19 mouse cellular contexts compared by ENCODE assay signal in genomic region chr9:50718878-50719277, GRCm38 (mm10). TPM values are rescaled to one million over a fixed set of nuclear protein-coding genes. Genes with fewer than 3 reads are reported as not detected.
DNase-seq lines count a peak whose midpoint lies in the region; ATAC-seq and TF ChIP-seq lines count a peak whose summit lies in the region.
"Had no signal": no experiment of that assay in that cellular context is flagged by ENCODE, and none has a peak within 500 bp of the region (broad histone marks: within the 10 kb centered on the region; RNA-seq: fewer than 3 reads in every experiment).

No protein-coding gene starts in this region.

- peaks cover 11% of the 10 kb centered on the region; the same call in 1 of the 2 replicates for H3K4me1 ChIP-seq in heart, postnatal 0 days (ENCODE audit: control insufficient read depth, insufficient read depth)

- no peaks in the 10 kb centered on the region for H3K9me3 ChIP-seq in heart, postnatal 0 days (replicated peaks; ENCODE audit: control insufficient read depth, low read length)
- H3K9me3 ChIP-seq: G1E had no signal

- no peaks in the 10 kb centered on the region for H3K36me3 ChIP-seq in heart, postnatal 0 days (replicated peaks; ENCODE audit: control insufficient read depth, insufficient read depth, low read length)
- H3K36me3 ChIP-seq: G1E had no signal

- TF ChIP-seq CTCF in heart, postnatal 0 days (IDR thresholded peaks at IDR 0.05; ENCODE audit: low read depth): no peak

- no peak for DNase-seq in heart, postnatal 0 days (ENCODE audit: low spot score)
- DNase-seq in heart, postnatal 4 days: no peak
- DNase-seq: adrenal gland, adult 2 months; adrenal gland, adult 8-10 months; adrenal gland, postnatal 10 days; adrenal gland, postnatal 14 days; adrenal gland, postnatal 25 days; adrenal gland, postnatal 36 days; B cell, adult 2 months; cerebellum, adult 11 months; cerebellum, adult 11-12 months; cerebellum, adult 18-20 months; cerebellum, adult 2 months had no signal

- no peak overlapping the region for H3K27ac ChIP-seq in heart, postnatal 0 days (ENCODE audit: low read depth)

- WGBS in heart, postnatal 0 days: 43% methylated on average over 4 of the region's 4 CpGs

- H3K27me3 ChIP-seq in heart, postnatal 0 days (ENCODE audit: control insufficient read depth, insufficient read depth, low read length): no peaks in the 10 kb centered on the region
- H3K27me3 ChIP-seq: Patski had no signal

- TF ChIP-seq EP300 in heart, postnatal 0 days (IDR thresholded peaks at IDR 0.05; ENCODE audit: low read depth): peak; percentile 91

- H3K9ac ChIP-seq in heart, postnatal 0 days (replicated peaks; ENCODE audit: low read depth, low read length): no peak overlapping the region

- H3K4me3 ChIP-seq in heart, postnatal 0 days (ENCODE audit: low read depth, low read length): no peak overlapping the region

- ATAC-seq in heart, postnatal 0 days (ENCODE audit: insufficient read depth, low read depth): no peak
- ATAC-seq: activated CD4-positive, CD25-positive, alpha-beta regulatory T cell, adult 4 months; CD4-positive, CD25-positive, alpha-beta regulatory T cell, adult 4 months; Patski had no signal

- no peak overlapping the region for H3K4me2 ChIP-seq in heart, postnatal 0 days (ENCODE audit: low read depth, low read length)

RNA-seq across cellular contexts. Expression of gene Dixdc1, which starts 20.4 kb away (rescaled TPM):
- total RNA-seq in heart, postnatal 0 days (2014; rRNA removed; ENCODE audit: low replicate concordance): 7.7 and 19.8 TPM in 2 replicates
- 6.9 and 7.1 TPM in 2 replicates for polyA plus RNA-seq in heart, postnatal 0 days (2015; fragmentation: Nextera tagmentation; extraction: Ambion mirVana)
- 10 to 100 TPM in 1 of 2 experiments, 1 to 10 TPM in 1; 9.9 to 10.1 TPM for total RNA-seq in heart, postnatal 4 days (2021)
- total RNA-seq: MEL had no signal
- polyA plus RNA-seq: G1E had no signal

RNA-seq across cellular contexts. Expression of gene 2310030G06Rik, which starts 27.5 kb away (rescaled TPM):
- 3.6 and 4.8 TPM in 2 replicates for total RNA-seq in heart, postnatal 0 days (2014; rRNA removed; ENCODE audit: low replicate concordance)
- polyA plus RNA-seq in heart, postnatal 0 days (2015; fragmentation: Nextera tagmentation; extraction: Ambion mirVana): 10.6 and 11.0 TPM in 2 replicates
- 1 to 10 TPM; 5.2 to 6.3 TPM for total RNA-seq in heart, postnatal 4 days (2021)
- total RNA-seq: CH12.LX, MEL had no signal
- polyA plus RNA-seq: activated CD4-positive, CD25-positive, alpha-beta regulatory T cell, adult 4 months; CD4-positive, CD25-positive, alpha-beta regulatory T cell, adult 4 months; G1E had no signal

RNA-seq across cellular contexts. Expression of gene Cryab, which starts 32.2 kb away (rescaled TPM):
- total RNA-seq in heart, postnatal 0 days (2014; rRNA removed; ENCODE audit: low replicate concordance): 758 and 766 TPM in 2 replicates
- 1,736 and 1,781 TPM in 2 replicates for polyA plus RNA-seq in heart, postnatal 0 days (2015; fragmentation: Nextera tagmentation; extraction: Ambion mirVana)
- total RNA-seq in heart, postnatal 4 days (2021): 1,000 to 10,000 TPM; 1,184 to 1,197 TPM
- total RNA-seq: CH12.LX, MEL had no signal
- polyA plus RNA-seq: CD4-positive, CD25-positive, alpha-beta regulatory T cell, adult 4 months; G1E had no signal

RNA-seq across cellular contexts. Expression of gene Hspb2, which starts 33.3 kb away (rescaled TPM):
- 241 and 266 TPM in 2 replicates for total RNA-seq in heart, postnatal 0 days (2014; rRNA removed; ENCODE audit: low replicate concordance)
- polyA plus RNA-seq in heart, postnatal 0 days (2015; fragmentation: Nextera tagmentation; extraction: Ambion mirVana): 309 and 313 TPM in 2 replicates
- total RNA-seq in heart, postnatal 4 days (2021): 100 to 1,000 TPM; 130 to 150 TPM
- total RNA-seq: CH12.LX, G1E, MEL had no signal
- polyA plus RNA-seq: CD4-positive, CD25-positive, alpha-beta regulatory T cell, adult 4 months; G1E had no signal

RNA-seq across cellular contexts. Expression of gene Fdxacb1, which starts 49.2 kb away (rescaled TPM):
- 7.4 and 10.0 TPM in 2 replicates for total RNA-seq in heart, postnatal 0 days (2014; rRNA removed; ENCODE audit: low replicate concordance)
- polyA plus RNA-seq in heart, postnatal 0 days (2015; fragmentation: Nextera tagmentation; extraction: Ambion mirVana): 7.9 and 8.1 TPM in 2 replicates
- total RNA-seq in heart, postnatal 4 days (2021): 1 to 10 TPM; 6.0 to 7.1 TPM
